Mouse (Mus musculus) liver, embryonic 14.5 days (tissue): ENCODE results near the gene Anks1b.

ENCODE experiments used
- CTCF ChIP-seq: IDR thresholded peaks from 2 replicates; pipeline ENCODE4 v1.5.1; 2016; ENCODE audit warnings: antibody characterized with exemption, low read depth, control low read depth
- EP300 ChIP-seq: IDR thresholded peaks from 2 replicates; pipeline ENCODE4 v1.6.1; 2016; ENCODE audit warnings: antibody characterized with exemption, low read depth

- no peak for TF ChIP-seq CTCF
- no peak for TF ChIP-seq EP300
These were observed 1068.8 kb downstream of the Anks1b start for GRCm38 (mm10) chr10:90942001-90942700.
